Mouse (Mus musculus): ENCODE results near the gene Hoxa4.

Gene Hoxa4

DNA sequence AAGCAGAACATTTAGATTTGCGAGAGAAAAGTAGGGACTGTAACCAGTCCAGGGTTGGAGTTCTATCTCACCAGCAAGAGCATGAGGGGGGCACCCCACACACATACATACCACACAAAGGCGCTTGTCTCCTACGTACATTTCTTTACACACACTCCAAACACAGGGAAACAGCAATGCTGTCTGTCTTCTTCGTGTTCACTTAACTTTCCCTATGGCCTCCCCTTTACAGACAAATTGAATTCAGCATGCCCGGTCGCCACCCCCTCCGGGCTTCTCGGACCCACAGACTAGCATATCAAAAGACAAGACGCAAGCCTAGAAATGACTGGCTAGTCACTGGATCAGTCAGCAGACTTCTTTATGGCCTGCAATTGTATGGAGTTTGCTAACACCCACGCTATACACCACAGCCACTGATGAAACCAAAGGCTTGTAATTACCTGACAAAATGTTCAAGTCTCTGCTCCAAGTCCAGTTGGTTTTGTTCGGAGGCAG is 11.3 kb downstream of the Hoxa4 start:
- no peak for DNase-seq (ENCODE audit: low read depth, low spot score)

DNA sequence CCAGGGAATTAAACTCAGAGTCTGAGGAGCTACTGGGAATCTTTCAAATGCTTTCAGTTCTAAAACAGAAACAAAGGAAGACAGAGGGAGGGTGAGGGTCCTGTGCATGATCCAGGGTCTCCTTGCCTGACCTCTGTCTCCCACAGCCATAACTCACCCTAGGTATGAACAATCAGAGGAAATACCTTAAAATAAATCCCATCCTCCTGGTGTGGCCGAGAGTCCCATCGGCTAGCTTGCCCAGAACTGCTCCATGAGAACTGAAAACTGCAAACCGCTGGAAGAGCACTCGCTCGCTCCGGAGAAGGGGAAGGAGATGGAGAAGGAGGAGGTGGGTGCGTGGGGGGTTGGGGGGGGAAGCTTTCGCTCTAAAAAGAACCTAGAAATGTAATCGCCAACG is 11.9 kb downstream of the Hoxa4 start:
- no peak for DNase-seq (ENCODE audit: low read depth, low spot score)

DNA sequence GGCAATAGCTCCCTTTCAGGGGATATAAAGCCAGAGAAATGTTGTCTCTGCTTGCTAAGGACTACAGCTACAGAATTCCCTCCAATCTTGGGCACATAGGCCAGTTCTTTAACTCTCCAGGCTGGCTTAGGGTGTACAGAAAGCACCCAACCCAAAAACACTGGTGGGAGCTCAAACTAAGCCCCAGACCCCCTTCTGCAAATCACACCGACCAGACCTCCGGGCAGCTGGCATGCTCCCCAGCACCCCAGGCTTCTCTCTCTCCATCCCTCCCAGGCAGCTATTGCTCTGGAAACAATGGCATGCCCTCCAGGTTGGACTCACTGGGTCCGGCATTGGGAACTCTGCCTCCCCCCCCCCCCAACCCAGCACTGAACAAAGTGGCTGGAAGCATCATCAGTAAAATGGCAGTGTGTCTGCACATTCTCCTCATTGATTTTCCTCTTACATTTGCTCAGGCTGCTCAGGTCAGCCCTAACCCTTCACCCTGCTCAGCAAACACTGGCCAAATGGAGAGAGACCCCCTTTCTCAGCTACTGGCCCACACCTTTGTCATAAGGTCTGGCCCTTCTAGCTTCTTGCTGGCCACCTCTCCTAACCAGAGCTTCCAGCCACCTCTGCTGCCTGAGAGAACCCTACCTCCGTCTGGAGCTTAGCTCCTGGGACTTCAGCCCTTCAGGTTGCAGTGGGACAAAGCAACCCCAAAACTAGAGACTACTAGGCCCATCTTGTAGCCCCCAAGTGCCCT is 12.5 kb downstream of the Hoxa4 start:
- no peak for DNase-seq (ENCODE audit: low read depth, low spot score)

DNA sequence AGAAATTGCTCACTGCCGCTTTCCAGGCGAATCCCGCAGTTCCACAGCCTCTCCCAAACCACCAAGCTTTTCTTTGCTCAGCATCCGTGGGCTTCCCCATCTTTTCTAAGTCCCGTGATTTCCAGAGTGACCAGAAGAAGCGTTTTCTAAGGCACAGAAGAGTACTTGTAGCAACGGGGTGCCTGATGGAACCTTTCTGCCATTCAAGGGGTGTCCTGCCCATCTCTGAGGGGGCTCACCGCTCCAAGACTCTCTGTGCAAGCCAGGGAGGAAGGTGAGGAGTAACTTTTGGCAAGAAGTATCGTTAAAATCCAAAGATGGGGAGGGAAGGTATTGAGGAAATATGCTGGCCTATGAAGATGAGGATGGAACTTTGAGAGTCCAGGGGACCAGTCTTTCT is 13.7 kb downstream of the Hoxa4 start:
- DNase-seq (ENCODE audit: low read depth, low spot score), result no peak

DNA sequence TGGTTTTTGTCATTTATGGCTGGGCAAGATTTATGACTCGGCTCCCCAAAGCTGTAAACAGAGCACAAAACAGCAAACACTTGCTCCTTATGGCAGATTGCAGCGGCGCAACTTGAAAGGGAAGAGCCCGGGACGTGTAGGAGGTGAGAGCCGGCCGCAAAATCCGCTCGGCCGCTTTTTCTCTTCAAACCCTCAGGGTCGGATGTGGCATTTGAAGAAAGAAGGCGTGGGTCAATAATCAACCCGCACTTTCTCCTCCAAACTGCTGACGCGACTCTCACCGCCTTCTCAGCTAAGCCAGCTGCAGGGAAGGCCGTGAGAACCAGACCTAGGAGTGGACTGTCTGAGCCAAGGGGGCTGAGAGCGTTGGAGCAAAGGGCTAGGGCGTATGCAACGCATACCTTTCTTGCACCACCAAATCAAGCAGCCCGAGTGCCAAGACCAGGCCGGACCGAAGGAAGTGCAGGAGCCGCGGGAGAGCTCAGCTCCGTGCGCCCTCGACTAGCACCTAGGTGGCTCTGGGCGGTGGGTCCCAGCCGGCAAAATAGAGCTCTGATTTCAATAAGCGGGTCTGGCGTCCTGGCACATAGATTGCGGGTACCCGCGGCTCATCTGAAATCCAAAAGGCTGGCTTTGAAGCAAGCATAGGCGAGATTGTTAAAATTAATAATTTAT is 14.4 kb downstream of the Hoxa4 start, which contains the start of gene 5730596B20Rik:
Gene 5730596B20Rik, plus strand, starts transcription at position 438 of the 675 bp plus-strand sequence.
- no peak for DNase-seq (ENCODE audit: low read depth, low spot score)

DNA sequence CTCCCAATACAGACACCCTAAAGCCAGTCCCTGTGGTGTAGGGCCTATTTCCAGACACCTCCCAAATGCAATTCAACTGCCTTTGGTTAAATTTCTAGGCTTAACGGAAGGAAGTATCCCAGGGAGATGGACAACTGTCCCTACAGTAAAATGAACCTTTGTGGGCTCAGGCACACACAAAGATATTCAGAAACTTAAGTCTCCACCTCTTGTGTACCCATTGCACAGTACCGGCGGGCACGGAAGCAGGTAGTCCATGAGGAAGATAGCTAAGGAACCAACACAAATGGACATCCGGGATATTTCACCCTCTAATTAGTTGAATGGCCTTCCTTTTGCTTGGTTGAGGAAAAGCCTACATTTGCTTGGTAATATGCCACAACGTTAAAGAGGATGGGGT is 15.2 kb downstream of the Hoxa4 start:
- no peak for DNase-seq (ENCODE audit: low read depth, low spot score)

DNA sequence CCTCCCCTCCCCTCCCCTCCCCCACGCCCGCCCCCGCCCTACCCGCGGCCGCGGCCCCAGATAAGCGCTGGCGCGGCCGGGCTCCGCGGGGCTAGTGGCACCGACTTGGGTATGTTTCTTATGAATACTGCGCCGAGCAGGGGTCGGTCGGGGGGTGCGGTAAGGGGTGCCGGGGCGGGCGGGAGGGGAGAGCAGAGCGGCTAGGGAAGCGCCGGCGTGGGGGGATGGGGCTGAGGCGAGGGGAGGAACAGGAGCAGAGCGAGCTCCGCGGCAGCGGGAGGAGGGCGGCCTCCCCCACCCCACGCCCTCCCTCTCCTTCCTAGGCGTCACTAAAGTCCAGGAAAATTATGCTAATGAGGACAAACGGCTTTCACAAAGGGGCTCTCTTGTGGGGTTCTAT is 15.7 kb downstream of the Hoxa4 start:
- no peak for DNase-seq (ENCODE audit: low read depth, low spot score)

DNA sequence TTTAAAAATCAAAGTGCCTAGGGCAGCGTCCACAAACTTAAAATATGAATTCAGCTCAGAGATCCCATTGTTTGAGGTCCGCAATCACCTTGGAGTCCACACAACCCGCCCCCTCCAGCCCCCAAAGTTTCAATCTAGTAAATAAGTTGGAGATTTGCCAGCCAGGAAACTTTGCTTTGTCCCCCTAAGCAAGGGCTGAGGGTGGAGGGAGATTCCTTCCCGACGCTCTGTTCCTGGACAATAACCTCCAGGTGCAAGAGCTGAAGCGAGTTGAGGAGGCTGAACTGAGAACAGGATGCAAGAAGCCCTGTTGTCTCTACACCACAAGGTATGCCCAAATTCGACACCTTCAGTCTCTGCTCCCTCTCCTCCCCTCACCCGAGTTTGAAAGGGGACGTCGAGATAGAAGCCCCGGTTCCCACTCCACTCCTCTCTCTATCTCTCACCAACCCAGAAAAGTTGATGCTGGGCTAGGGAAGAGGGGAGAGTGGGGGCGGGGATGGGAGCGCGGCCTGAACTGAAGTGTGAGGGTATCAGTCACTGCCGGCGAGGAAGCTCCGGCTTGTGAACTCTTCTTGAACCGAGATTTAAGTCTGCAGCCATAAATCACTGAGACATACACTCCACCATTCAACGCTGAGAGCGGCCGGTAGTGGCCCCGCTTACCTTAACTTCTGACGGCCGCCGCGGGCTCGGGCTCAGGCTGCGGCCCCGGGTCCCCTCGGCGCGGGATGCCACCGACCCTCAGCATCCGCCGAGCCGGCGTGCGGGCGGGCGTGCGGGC is 16.4 kb downstream of the Hoxa4 start:
- DNase-seq (ENCODE audit: low read depth, low spot score), result no peak

DNA sequence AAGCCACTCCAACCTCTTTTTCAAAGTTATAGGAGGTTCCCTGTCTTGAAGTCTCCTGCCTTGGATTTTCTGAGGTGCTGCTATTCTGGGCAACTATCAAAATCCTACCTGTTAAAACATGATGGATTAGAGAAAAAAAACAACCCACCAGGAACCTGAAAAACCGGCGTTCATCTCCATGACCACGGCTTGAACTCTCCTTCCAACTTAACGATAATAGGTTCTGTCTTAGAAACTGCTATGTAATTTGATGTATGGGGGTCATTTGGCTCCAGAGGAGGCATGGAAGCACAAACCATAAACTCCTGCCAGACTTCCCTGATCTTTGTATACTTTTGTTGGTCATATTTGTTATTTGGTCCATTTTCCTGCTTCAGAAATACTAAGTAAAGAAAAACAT is 17.9 kb downstream of the Hoxa4 start:
- no peak for DNase-seq (ENCODE audit: low read depth, low spot score)

DNA sequence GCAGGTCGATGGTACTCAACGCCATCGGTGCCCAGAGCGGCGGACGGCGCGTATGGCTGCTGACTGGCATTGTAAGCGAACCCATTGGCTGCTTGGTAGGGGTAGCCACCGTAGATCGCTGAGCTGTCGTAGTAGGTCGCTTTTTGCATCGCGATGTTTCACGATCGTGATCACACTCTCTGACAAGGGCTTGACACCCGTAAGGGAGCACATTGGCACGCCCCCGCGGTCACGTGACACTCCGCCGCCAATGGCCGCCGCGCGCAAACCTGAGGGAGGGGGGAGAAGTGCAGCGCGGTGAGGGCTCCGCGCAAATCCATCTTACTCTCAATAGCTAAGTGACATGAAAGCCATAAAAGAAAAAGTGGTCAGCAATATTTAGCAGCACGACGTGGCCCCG is 19.1 kb downstream of the Hoxa4 start:
- no peak for DNase-seq (ENCODE audit: low read depth, low spot score)

DNA sequence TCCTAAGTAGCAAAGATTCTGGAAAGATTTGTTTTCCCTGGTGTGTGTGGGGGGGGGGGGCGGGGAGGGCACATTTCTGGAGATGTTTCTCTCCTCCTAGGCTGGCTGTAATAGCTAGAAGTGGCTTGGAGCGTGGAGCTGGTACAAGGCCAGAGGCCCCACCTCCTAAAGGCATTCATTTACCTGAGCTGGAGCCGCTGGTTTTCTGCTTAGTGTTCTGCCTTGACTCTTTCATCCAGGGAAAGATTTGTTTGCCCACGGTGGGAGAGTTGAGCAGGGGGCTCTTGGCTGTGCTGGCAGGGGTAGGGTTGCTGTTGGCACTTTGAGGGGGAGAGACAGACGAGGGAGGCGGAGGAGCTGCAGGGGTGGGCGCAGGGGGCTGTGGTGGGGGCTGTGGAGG is 19.6 kb downstream of the Hoxa4 start:
- no peak for DNase-seq (ENCODE audit: low read depth, low spot score)

DNA sequence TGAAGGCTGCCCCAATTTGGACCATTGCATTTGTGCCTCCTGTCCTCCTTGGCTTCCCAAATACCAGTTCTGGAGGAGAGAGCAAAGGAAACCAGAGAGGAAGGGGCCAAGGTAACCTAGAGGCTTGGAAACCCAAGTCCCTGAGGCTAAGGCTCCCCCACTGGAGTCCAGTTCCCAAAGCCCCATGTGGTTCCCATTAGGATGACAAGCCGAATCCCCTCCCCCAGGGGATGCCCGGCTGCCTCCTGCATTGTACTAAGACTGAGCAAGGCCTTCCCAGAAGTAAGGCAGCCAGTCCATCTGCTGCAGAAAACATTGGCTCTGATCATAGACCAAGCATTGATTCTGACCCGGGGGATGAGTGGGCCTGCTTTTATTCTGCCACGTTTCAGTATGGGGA is 20.2 kb downstream of the Hoxa4 start:
- no peak for DNase-seq (ENCODE audit: low read depth, low spot score)

DNA sequence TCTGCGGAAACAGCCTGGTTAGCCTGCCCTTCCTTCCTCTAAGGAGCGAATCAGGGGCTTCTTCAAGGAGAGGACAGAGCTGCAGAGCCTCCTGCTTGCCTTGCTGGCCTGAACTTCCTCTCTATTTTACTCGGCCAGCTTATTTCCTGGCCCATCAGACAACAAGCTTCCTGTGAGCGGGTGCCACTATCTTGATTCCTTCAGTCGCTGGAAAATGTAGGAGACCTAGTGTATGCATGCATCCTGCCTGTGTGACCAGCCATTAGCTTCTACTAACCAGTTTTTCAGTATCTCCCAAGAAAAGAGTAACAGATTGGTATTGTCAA is 20.7 kb downstream of the Hoxa4 start:
- DNase-seq (ENCODE audit: low read depth, low spot score), result no peak

DNA sequence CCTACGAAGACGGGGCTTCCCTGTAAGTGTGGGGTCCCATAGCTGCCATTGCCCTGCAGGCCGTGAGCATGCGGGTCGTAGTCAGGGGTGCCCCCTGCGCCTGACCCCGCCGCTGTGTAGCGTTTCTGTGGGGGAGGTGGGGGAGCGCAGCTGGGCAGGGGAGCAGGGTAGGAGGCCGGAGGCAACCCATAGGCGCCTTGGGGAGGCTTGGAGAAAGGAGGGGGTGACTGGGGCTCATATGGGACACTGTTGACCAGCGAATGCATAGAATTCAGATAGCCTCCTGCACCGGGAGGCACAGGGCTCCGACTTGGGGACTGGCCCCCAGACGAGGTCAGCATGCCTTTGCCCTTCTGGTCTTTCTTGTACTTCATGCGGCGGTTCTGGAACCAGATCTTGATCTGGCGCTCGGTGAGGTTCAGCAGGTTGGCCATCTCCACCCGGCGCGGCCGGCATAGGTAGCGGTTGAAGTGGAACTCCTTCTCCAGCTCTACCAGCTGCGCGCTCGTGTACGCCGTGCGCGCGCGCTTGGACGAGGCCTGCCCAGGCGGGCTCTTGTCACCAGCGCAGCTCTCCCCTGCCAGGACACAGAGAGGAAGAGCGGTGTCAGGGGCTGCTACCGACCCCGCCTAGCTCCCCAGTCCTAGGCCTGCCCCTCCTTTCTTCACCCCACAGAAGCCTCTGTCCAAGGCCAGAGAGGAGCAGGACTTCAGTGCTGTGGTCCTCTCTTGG is 21.2 kb downstream of the Hoxa4 start:
- DNase-seq (ENCODE audit: low read depth, low spot score), result no peak

DNA sequence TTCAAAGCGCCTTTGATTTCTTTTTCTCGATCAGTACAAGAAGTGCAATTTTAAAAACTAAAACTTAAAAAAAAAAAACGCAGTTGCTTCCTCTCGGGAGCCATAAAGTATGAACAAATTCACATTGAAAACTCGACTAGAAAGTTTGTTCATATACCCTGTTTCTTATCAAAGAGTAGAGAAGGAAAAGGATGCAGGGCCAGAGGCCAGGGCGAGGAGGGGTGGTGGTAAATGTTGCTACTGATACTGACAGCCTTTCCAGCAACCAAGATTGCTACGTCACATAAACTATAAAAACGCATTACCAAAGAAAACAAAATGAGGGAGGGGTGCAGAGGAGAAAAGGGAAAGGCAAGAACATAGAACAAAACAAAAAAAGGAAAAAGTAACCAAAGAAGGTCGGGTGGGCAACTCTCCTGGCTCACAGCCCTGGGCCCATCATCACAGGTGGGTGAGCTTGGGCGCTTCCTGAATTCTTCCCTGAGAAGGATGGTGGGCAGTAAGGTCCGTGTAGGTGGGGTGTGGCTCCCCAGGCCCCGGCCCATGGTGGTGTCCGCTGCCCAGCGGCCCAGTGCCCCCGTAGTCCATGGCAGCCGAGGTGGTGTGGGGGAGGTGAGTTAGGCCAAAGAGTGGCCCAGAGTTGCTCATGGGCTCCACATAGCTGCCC is 21.9 kb downstream of the Hoxa4 start:
- DNase-seq (ENCODE audit: low read depth, low spot score), result no peak

DNA sequence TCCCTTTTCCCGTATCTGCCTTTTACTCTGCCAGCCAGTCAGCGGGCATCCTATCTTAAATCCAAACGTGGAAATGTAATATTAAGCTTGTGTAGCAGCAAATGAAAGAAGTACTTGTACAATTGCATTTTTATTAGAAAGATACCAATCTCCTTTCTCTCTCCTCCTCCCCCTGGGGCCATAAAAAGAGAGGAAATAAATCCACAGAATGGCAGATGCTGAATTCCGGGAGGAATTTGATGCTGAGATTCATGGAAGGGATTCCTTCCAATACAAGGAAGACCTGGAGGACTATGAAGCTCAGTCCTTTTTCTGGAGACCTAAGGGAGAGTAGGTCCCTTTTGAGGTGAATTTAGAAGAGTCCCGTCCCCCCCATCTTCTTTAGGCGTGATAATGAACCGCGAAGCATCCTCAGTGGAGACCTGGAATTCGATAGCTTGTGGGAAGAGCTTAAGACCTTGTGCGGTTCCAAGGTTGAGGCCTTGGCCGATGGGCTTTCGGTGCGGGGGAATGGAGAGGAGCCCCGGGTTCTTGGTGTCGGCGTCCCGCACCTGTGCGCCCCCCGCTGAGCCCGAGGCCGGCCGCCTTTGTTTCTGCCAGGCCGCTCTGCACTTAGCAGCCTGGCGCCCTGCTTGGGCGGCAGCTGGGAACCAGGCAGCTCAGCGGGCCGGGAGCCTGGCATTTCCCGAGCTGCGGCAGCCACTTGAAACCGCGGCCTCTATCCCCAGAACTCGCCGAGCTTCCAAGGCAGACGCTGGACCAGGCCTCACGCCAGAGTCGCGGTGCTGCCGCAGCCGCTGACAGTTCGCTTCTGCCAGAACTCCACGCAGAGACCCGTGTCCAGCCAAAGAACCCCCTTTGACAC is 23.1 kb downstream of the Hoxa4 start:
- DNase-seq (ENCODE audit: low read depth, low spot score), result no peak

DNA sequence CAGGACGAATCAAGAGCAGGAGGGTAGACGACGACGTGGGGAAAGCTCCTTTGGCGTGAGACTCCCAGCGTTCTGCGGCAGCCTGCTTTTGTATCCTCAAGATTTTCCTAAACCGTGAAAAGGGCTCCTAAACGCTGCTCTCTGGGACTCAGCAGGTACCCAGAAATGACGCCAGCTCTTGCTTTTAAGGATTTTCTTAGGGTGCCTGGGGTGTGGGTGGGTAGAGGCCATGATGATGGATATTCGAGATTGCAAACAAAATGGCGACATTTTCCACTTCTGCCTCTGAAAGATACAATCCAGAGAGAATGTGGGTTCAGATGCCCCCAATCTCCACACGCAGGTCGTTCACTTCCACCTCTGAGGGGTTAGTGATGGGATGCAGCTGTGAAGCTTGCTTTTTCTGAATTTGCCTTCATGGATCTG is 23.8 kb downstream of the Hoxa4 start:
- DNase-seq (ENCODE audit: low read depth, low spot score), result no peak

DNA sequence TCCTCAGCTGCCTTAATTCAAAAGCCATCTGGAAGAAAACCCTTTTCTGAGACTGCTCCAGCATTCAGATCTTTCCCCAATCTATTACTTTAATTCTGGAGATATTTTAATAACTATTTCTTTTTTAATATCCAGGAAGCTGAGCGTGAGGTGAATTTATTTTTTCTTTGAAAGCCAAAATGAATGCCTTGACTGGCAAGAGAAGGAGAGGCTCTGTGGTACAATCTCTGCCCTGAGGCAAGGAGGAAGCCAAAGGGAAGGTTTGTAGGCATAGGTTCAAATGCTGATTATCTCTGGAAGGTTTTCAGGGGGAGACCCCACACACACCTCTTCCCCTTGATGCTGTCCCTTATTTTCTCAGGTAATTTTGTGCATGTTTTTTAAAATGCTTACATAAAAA is 24.4 kb downstream of the Hoxa4 start:
- DNase-seq (ENCODE audit: low read depth, low spot score), result no peak

DNA sequence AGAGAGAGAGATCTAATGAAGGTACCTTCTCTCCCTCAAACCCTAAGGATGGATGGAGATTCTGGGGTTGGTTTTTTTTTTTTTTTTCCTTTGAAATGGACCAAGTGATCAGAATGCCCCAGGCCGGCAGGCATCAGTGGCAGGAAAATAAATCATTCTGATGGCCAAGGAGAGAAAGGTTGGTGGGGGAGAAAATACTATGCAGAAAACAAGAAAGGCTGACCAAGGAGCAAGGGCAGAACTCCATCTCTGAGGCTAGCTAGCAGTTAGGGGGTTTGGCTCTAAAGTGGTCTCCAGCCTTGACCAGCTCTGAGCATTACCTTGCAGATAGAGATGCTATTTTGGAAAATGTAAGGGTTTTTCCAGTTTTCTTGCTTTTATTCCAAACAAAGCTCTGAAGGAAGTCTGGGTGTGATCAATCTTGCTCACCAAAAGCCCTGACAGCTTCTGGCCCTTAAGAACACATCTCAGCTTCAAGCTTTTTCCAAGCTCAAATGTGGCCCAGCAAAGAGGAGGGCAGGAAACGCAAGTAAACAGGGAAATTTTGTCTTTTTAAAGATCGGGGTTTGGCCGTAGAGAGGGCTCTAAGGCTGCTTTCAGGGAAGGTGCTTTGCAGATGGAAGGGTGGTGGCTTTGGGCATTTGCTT is 25.0 kb downstream of the Hoxa4 start:
- DNase-seq (ENCODE audit: low read depth, low spot score), result no peak
